Mouse (Mus musculus): ENCODE results near the gene Mbtps1.

Gene Mbtps1

DNA sequence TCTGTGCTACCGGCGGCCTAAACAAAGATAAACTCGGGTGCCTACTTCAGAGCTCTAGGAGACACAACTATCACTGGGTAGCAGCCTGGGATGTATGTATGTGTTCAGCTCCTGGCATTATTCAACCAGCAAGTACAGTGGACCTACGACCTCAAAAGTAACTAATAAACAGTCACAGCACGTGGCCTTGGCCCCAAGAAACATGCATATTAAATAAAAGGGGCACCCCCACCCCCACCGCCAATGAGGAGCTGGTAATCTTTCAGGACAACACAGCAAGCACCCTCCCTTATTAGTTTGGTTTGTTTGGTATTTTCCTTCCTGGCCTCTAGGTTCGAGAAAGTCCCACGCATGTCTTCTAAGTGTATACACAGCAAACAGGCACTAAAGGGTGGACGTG is 9.7 kb upstream of the Mbtps1 start:
- in situ Hi-C loops (cut with MboI; ENCODE audit: low pct_unique_long_range_greater_than_20kb in 1 of 2, low sequenced_read_pairs in 2 of 2, unreplicated experiment in 1 of 2) = no loop called here

DNA sequence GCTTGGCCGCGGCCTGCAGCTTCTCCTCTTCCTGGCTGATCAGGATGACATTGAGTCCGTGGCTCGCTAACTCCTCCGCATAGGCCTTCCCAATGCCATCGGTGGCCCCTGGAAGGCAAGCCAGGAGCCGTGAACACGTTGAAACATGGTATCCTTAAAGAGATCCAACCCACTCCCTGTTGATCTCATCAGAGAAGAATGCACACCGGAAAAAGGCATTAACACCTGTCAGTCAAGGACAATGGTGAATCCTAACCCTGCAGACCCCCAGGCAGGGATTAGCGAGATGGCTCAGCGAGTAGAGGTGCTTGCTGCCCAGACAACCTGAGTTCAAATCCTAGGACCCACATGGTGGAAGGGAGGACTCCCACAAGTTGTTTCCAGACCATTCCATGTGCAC is 7.8 kb upstream of the Mbtps1 start:
- in situ Hi-C loops (cut with MboI; ENCODE audit: low pct_unique_long_range_greater_than_20kb in 1 of 2, low sequenced_read_pairs in 2 of 2, unreplicated experiment in 1 of 2) = no loop called here

DNA sequence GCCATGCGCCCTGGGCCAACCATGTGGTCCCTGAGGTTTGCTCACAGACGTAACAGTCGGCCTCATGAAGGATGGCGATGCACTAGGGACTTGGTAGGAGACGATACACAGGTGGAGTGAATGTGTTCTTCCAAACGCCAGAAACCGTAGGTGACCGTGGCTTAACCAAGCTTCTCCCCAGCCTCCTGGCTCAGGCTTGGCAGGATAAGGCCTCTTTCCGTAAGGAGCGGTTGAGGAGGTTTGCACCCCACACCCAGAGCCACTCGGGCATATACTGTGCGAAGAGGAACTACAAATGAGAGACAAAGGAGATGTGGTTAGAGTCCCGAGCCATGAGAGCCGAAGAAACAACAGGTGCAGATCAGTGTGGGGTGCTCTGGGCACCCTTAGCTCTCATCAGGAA is 5.3 kb upstream of the Mbtps1 start:
- in situ Hi-C loops (cut with MboI; ENCODE audit: low pct_unique_long_range_greater_than_20kb in 1 of 2, low sequenced_read_pairs in 2 of 2, unreplicated experiment in 1 of 2) = no loop called here

DNA sequence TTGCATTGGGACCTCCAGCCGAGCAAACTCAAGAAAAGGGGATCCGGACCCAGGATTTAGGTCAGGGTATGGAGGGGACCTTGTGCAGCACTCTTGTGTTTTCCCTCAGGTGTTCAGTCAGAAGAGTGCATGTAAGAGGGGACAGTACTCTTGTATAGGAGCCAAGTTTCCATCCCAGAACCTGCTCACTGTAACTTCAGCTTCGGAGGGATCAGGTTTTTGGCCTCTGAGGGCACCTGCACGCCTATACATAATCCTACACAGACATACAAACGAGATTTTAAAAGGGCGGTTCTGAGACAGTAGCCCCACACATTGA is 826 bp upstream of the Mbtps1 start:
- in situ Hi-C loops (cut with MboI; ENCODE audit: low pct_unique_long_range_greater_than_20kb in 1 of 2, low sequenced_read_pairs in 2 of 2, unreplicated experiment in 1 of 2) = no loop called here

DNA sequence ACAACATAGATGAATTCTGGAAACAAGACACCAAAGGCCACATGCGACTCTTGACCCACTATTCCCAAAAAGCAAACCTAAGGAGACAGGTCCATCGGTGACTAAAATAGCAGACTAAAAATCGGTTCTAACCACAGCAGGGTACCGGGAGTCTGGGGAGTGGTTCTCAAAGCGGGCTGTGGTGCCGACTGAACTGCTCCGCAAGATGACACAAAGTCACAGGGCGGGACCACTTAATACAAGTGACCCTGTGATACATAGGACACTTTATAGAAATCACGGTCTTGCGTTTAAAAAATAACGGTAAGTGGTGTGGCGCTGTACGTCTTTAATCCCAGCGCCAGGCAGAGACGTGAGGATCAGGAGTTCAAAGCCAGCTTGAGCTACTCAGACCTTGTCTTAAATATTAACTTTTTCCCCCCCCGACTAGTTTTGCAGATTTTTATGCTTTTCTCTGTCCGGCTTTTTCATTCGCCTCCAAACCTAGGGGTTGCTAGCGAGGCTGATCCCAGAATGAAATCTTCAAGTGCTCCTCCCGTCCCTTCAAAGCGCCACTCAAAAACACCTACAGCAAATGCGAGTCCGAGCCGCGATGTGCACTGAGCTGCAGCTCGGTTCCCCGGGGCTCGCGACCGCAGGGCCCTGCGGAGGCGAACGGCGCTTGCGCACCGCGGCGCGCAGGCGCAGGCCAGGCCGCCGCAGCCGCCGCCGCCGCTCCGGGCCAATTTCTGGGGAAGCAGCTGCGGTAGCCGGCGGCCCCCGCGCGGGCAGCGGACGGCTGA is 523 bp downstream of the Mbtps1 start:
- in situ Hi-C loops (cut with MboI; ENCODE audit: low pct_unique_long_range_greater_than_20kb in 1 of 2, low sequenced_read_pairs in 2 of 2, unreplicated experiment in 1 of 2) = no loop called here

DNA sequence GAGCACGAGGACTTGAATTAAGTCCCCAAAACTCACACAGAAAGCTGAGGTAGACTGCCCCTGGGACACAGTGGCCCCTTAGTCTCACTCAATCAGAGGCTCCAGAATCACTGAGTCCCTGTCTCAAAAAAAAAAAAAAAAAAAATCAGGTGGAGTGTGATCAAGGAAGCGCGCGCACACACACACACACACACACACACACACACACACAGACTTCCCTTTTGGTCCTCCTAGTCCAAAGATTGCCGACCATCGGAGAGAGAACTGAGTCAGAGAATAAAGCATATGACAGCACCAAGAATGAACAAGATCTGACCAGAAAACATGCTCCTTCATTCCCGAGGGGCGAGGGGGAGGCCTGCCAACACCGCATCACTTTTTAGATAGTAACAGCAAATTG is 1.4 kb downstream of the Mbtps1 start:
- in situ Hi-C loops (cut with MboI; ENCODE audit: low pct_unique_long_range_greater_than_20kb in 1 of 2, low sequenced_read_pairs in 2 of 2, unreplicated experiment in 1 of 2) = no loop called here

DNA sequence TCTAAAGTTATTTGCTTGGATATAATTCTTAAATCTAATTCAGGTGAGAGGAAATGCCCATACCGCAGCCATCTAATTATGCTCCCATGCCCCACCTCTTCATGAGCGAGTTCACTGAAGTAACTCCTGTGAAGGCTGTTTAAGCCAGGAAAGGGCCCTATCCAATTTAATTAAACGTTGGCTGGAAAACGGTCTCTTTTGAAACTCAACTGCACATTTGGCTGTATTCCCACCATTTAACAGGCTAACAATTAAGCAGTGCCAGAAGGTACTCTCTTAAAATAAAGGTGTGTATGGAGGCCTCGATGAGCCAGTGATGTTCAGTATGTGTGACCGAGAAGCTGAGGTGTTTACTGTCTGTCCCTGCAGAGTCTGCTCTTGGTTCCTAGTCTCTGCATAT is 2.7 kb downstream of the Mbtps1 start:
- in situ Hi-C loops (cut with MboI; ENCODE audit: low pct_unique_long_range_greater_than_20kb in 1 of 2, low sequenced_read_pairs in 2 of 2, unreplicated experiment in 1 of 2) = no loop called here

DNA sequence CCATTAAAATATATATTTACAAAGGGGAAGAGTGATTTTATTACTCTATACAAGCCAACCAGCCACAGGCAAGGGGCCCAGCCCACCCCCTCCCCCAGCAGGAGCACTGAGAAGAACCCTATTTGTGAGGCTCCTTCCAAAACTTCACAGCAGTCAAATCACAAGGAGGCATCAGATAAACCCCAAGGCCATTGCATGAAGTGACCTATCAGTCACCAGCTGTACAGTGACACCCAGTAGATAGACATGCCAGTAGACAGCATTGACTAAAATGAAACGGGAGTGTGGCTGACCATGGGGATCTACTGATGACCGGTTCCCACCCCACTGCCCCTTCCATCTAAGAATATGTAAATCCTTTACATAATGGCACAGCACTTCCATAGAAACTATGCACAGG is 5.6 kb downstream of the Mbtps1 start:
- in situ Hi-C loops (cut with MboI; ENCODE audit: low pct_unique_long_range_greater_than_20kb in 1 of 2, low sequenced_read_pairs in 2 of 2, unreplicated experiment in 1 of 2) = no loop called here

DNA sequence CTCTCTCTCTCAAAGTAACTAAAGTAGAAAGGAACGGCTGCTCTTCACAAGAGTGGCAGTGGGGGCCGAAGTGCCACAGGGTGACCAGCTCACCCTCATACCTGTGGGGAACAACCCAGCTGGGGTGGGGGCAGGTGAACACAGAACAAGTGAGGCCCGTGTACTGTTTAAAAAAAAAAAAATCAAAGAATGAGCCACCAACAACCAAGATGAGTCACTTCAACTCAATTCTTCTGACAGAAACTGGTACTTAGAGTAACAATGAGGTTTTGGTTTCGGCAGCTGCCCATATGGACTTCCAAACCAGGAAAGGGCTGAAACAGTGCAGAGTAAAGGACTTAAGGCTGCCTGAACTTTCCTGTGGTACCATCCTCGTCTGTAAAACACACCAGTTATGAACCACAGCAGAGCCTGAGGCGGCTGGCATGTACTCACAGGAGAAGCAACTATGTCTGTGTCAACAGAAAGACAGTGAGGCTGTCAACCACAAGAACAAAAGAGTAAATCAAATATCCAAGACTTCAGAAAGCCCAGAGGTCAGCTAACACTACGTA is 9.9 kb downstream of the Mbtps1 start:
- in situ Hi-C loops (cut with MboI; ENCODE audit: low pct_unique_long_range_greater_than_20kb in 1 of 2, low sequenced_read_pairs in 2 of 2, unreplicated experiment in 1 of 2) = no loop called here

DNA sequence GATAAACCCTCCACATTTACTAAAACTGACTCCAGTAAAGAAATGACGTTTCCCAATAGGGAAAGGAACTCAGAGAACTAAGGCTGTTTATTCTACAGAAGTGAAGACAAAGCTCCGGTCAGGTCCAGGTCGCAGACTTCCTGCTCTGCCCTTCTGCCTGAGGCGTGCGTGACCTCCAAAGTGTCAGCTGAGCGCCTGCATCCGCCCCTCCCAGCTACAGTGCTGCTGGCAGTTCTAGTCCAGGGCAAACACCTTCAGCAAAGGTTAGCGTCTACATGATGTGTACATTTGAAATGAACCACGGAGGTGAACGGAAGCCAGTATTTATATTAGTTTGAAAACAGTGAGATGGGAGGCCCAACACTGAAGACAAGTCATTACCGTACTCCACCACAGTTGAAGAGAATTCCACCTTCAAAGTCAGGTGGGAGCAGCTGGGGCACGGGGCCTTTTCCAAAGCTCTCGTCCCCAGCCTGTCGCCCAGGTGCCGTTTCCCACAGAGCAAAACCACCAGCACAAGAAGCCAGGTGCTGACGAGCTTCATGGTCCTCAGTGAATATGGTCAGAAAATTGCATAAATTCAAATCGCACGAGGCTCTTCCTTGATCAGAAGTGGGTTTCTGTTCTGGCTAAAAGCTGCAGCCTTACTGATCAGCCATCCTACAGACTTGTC is 11.4 kb downstream of the Mbtps1 start:
- in situ Hi-C loops (cut with MboI; ENCODE audit: low pct_unique_long_range_greater_than_20kb in 1 of 2, low sequenced_read_pairs in 2 of 2, unreplicated experiment in 1 of 2) = no loop called here

DNA sequence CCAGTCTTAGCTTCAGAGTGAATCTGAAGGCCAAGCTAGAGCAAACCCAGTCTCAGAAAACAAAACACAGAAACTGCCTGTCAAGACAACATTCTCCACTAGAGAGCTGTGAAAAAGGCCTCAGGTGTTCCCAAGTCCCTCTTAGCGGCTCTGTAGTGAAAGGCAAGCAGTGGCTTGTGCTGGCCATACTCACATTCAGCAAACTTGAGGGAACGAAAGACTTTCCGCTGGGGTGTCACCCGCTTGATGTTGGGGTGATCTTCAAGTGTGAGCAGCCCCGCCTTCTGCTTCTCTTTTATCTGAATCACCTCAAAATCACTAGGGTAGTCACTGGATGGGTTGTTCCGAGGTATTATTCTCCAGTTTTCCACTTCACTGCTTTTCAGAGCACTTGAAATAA is 12.7 kb downstream of the Mbtps1 start:
- in situ Hi-C loops (cut with MboI; ENCODE audit: low pct_unique_long_range_greater_than_20kb in 1 of 2, low sequenced_read_pairs in 2 of 2, unreplicated experiment in 1 of 2) = no loop called here

DNA sequence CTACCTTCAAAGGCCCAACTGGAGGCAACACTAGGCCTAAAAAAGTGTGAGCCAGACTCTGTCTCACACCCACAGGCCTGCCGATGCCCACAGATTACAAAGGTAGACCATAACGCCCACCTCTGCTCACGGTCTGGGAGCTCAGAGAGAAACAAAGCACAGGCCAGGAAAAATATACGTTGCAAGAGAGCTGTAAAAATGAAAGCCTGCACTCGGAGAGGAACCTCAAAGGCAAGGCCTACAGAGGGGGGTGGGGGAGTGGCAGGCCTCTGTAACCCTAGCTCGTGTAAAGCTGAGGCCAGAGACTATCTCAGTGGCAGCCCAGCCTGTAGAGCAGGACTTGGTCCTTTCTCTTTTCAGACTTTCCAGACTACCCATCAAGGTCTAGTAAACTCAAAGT is 13.4 kb downstream of the Mbtps1 start:
- in situ Hi-C loops (cut with MboI; ENCODE audit: low pct_unique_long_range_greater_than_20kb in 1 of 2, low sequenced_read_pairs in 2 of 2, unreplicated experiment in 1 of 2) = no loop called here

DNA sequence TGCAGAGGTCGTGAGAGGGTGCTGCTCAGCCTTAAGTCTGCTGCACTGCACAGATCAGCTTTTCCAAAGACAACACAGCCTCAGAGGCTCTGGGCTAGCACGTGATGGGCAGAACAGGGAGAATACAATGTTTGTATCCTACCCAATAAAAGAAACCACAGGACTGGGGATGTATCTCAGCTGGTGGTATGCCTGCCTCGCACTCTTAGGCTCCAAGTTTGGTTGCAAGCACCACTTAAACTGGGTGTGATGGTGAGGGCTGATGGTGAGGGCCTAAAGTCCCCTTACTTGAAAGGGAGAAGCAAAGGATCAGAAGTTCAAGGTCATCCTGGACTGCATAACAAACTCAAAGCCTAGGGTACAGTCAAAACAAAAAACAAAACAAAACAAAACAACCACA is 13.9 kb downstream of the Mbtps1 start:
- in situ Hi-C loops (cut with MboI; ENCODE audit: low pct_unique_long_range_greater_than_20kb in 1 of 2, low sequenced_read_pairs in 2 of 2, unreplicated experiment in 1 of 2) = no loop called here

DNA sequence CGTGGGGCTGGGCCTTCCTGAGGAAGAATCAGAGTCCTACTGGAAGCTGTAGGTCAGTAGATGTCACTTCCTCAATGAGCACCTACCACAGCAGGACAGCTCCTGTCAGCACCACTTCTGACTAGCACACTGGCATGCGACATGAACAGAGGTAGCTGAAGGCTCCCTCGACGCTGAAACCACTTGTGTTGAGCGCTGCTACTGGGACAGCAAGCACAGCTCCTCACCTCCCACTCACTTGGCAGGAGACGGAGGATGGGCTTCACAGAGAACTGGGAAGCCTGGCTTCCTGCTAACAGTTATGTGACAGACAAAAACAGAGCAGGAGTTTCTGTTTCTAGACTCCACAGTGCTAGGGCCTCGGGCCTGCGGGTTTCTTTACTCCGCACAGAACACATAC is 26.6 kb downstream of the Mbtps1 start:
- in situ Hi-C loops (cut with MboI; ENCODE audit: low pct_unique_long_range_greater_than_20kb in 1 of 2, low sequenced_read_pairs in 2 of 2, unreplicated experiment in 1 of 2) = no loop called here

DNA sequence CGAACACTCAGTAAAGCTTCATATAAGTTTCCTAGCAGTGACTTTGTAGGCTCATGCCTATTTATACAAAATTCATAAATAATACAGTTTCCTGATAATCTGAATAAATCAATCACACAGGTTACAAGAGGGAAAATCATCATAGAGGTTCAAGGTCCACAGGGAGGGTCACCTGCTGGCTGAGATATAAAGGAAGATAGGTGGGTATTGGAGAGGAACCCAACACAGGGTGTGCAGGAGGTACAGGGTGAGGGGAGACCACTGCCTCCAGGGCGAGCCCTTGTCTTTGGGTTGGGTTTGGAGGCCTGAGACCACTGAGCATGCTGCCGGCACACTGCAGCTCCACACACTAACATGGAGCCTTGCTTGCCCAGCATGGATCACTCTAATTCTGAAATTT is 27.1 kb downstream of the Mbtps1 start:
- in situ Hi-C loops (cut with MboI; ENCODE audit: low pct_unique_long_range_greater_than_20kb in 1 of 2, low sequenced_read_pairs in 2 of 2, unreplicated experiment in 1 of 2) = no loop called here

DNA sequence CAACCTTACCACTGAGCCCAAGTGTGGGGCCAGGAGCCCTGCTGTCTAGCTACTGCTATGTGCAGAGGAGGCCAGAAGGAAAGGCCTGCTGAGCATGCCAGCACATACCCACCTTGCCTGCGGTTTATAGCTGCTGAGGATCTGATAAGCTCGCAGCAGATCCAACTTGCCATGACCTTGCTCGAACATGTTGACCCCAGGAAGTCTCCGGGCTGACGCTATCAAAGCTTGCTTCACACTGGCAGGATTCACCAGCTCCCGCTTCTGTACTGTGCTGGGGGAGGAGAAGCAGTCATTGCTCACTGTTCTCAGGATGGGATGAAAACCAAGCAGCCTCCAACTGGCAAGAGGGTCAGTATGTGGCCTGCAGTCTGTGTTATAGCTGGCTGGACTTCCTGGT is 27.6 kb downstream of the Mbtps1 start:
- in situ Hi-C loops (cut with MboI; ENCODE audit: low pct_unique_long_range_greater_than_20kb in 1 of 2, low sequenced_read_pairs in 2 of 2, unreplicated experiment in 1 of 2) = no loop called here

DNA sequence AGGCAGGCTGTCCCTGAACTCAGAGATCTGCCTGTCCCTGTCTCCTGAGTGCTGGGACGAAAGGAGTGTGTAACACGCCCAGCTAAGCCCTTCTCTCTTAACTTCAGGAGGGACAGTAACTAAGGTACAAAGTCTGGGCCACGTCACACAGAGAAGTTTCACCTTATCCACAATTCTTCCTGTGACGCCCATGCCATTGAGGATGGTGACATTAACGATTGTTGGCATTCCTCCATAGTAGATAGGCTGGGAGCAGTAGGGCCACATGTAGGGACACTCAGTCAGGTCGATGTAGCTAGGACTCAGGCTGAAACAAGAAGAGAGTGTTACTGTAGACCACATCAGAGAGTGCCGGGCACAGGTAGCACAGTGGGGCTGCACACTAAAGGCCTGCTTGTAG is 29.8 kb downstream of the Mbtps1 start:
- in situ Hi-C loops (cut with MboI; ENCODE audit: low pct_unique_long_range_greater_than_20kb in 1 of 2, low sequenced_read_pairs in 2 of 2, unreplicated experiment in 1 of 2) = no loop called here

DNA sequence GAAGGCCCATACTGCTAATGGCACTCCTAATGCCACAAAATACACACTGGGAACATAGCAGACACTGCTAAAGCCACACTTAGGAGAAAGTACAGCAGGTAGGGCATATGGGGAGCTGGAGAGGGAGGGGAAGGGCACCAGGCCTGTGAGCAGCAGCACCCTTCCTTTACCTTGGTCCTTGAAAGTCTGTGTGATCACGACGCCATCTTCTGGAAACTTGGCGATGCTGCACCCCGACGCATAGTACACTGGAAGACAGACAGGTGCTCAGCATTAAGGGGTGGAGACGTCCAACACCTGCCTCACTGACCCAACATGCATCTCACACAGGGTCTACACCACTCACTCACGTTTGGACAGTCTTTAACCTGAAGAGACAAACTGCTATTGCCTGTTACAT is 38.4 kb downstream of the Mbtps1 start:
- in situ Hi-C loops (cut with MboI; ENCODE audit: low pct_unique_long_range_greater_than_20kb in 1 of 2, low sequenced_read_pairs in 2 of 2, unreplicated experiment in 1 of 2) = no loop called here

DNA sequence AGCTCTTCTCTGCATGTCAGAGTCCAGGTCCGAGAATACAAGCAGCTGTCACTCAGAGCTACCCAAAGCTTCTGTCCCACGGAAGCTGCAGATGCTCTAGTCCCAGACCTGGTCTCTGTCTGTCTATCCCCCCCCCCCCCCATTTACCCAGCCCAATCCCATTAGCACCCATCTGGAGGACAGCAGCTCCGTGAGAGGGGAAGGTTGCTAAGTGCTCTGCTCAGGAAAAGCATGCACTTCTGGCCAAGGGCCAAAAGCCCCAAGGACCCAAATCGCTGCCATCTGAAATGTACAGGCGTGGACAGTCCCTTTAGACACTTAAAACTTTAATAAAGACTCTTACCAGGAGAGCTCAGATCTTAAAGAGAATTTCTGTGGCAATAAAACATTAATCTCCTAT is 41.9 kb downstream of the Mbtps1 start:
- in situ Hi-C loops (cut with MboI; ENCODE audit: low pct_unique_long_range_greater_than_20kb in 1 of 2, low sequenced_read_pairs in 2 of 2, unreplicated experiment in 1 of 2) = no loop called here

DNA sequence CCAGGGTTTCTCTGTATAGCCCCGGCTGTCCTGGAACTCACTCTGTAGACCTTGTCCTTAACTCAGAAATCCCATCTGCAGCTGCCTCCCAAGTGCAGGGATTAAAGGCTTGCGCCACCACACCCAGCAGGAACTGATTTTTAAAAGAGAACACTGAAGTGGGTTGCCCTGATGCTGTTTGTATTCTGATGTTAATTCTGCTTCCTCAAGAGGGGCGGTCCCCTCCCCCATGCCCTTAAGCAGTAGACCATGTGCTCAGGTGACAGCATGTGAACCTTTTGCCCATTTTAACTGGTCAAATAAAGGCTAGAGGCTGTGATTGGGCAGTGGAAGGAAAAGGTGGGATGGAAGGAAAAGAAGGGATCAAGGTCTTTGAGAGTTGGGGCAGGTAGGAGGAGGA is 42.8 kb downstream of the Mbtps1 start:
- in situ Hi-C loops (cut with MboI; ENCODE audit: low pct_unique_long_range_greater_than_20kb in 1 of 2, low sequenced_read_pairs in 2 of 2, unreplicated experiment in 1 of 2) = no loop called here
